Mouse (Mus musculus) left cerebral cortex, postnatal 14 days (tissue): ENCODE measurements around the gene Hfe2. TPM values are rescaled to one million over a fixed set of nuclear protein-coding genes. Genes with fewer than 3 reads are reported as not detected.
A peak's percentile ranks its signal among the peaks of the same experiment; 100 is the strongest.

Experiments used
- DNase-seq, 2 experiments: peaks; one replicate each; pipeline ENCODE4 v3.0.0; 2021 to 2022; ENCODE audit warnings: low spot score in 2 of 2, mixed read lengths in 1 of 2
- intact Hi-C: fragments of 180-260 bp; cut with DNase I; formaldehyde crosslinking; loops from one replicate; pipeline ENCODE4 v1.15.1; 2025
- total RNA-seq, 2 experiments: library from RNA; stranded (reverse); gene quantifications; 2 replicates each; pipeline ENCODE4 v1.2.3; 2021

Gene Hfe2
- total RNA-seq, 2 experiments from 2014 or later, result 0.18 to 0.42 TPM

DNA sequence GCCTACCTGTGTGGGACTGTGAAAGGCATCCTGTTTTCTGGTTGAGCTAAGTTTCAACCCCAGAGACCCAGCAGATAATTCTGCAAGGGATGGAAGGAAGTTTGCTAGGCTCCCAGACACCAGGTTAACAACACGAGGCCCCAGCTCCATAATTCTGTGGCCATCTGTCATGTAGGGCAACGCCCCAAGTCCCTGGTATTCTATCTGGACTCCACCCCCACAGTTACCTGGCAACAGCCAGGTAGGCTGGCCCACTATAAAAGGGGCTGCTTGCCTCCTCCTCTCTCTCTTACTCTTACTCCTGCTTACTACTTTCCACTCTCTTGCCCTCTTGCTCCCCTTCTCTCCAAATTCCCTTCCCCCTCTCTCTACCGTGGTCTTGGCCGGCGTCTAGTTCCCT, 4.8 kb upstream of the Hfe2 start:
- DNase-seq, result no peak
- intact Hi-C loops, result no loop called here

DNA sequence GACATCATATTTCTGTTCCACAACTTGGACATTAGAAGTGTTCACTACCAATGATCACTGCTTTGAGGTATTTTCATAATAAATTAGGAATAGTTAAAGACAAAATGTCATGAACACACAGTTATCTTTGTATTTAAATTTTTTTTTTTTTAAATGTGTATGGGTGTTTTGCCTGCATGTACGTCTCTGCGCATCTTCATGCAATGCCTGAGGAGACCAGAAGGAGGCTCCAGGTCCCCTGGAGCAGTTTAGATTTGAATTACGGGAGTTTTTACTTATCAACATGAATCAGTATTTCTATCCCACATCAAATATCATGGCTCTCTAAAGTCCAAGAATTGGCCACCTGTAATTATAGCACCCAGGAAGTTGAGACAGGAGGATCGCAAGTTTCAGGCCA, 2.8 kb upstream of the Hfe2 start:
- peak in 1 of 2 experiments; percentile 48 for DNase-seq

GRCm38 (mm10) chr3:96524028-96524810, 753 bp upstream of the Hfe2 start:
- intact Hi-C loops, result no loop called here
- no peak for DNase-seq

More for the DNA sequence above, 2.8 kb upstream of the Hfe2 start:
- intact Hi-C loops, result no loop called here

DNA sequence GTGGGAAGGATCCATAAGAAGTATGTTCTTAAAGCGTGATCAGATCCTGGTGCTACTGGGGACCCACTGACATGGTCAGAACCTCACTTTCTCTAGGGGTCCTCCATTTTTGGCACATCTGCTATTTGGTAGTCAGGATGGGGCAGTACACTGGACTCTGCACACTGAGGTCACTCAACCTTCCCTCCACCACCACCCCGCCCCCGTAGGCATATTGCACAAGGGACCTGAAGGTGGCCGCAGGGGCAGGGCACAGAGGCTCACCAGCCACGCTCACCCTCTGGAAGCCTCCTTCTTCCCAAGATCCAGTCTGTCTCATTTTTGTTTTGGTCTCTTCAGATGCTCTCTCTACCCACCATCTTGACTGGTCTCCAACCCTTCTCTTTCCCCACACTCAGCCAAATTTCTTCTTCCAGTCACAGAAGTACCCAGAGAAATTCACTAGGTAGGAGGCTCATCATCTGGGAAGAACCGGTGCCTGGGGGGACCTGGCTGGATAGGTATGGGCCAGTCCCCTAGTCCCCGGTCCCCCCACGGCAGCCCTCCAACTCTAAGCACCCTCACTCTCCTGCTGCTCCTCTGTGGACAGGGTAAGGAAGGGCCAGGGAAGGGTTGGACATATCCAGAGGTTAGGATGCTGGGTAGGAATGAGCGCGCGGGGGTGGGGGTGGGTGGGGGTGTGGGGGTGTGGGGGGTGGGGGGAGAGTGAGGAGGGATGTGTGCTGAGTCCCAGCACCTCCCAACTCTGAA, 1.2 kb downstream of the Hfe2 start:
- intact Hi-C loops, result no loop called here
- DNase-seq, result no peak

GRCm38 (mm10) chr3:96526864-96527542, 2.0 kb downstream of the Hfe2 start:
- DNase-seq, result no peak
- intact Hi-C loops, result no loop called here

- intact Hi-C loops, result no loop called here
- no peak for DNase-seq
Observed at GRCm38 (mm10) chr3:96528506-96528905, 3.5 kb downstream of the Hfe2 start.

DNA sequence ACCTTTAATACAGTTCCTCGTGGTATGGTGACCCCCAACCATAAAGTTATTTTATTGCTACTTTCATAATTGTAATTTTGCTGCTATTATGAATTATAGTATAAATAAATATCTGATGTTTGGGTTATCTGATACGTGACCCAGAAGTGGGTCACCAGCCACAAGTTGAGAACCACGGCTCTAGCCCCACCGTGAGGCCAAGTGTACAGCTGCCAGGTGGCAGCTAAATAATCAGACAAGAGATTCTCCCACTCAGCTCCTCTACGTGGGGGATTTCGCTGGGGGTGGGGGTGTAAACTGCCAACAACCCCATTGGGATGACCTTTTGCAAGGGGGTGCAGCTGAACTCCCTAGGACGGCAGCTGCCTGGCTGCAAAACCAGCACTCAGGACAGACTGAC, 7.1 kb downstream of the Hfe2 start:
- no peak for DNase-seq
- intact Hi-C loops, result no loop called here

DNA sequence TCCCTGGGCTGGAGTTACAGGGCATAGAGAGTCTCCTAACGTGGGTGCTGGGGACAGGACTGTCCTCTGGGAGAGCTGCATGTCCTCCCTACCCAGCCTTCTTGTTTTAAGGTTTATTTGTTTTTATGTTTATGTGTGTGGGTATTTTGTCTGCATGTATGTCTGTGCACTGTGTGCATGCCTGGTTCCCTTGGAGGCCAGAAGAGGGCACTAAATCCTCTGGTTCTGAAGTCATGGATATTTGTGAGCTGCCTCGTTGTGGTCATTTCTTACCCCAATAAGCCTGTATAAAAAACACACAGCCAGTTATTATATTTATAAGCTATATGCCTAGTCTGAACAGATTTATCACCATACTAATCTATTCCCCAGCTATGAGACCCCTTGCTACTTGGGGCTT, 9.3 kb downstream of the Hfe2 start:
- intact Hi-C loops, result no loop called here

GRCm38 (mm10) chr3:96539316-96539715, 14.3 kb downstream of the Hfe2 start:
- intact Hi-C loops, result no loop called here
- no peak for DNase-seq

More for the DNA sequence above, 9.3 kb downstream of the Hfe2 start:
- no peak for DNase-seq

GRCm38 (mm10) chr3:96540740-96541139, 15.8 kb downstream of the Hfe2 start:
- intact Hi-C loops, result loop anchor here (5.0 kb wide), 1 partner anchor 128 kb away; no protein-coding TSS in a partner anchor
- no peak for DNase-seq

DNA sequence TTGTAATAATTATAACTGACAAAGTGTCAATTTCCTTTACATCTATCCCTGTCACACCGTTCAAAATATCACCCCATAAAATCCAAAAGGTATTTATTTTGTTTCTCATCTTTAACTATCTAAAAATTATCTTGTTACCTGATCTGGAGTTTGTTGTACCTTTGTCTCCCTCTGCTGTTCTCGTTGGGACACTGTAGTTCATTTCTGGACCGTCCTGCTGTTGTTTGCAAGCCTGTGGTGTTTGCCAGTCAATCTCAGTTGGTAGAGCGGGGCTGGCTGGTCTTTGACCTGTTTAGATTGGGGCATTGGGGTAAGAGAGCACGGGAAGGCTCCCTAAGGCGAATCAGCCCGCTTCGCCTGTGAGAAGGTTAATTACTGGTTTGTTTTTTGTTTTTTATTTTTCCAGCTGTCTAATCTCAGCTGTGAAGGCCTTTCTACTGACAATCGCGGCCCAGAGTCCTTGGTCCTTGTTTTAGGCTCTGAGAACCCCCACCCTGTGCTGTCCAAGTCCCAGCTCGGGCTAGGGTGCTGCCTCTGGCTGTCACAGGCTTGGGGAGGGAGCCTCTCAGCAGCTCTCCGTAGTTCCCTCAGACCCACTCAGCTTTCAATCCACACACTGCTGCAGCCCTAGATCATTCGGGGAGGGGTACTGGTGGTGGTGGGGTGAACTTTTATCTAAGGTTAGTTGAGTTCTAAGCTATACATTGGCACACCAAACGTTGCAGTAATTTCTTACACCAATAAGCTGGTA, 16.5 kb downstream of the Hfe2 start:
- intact Hi-C loops, result loop anchor here (5.0 kb wide), 1 partner anchor 129 kb away; no protein-coding TSS in a partner anchor
- peak in 1 of 2 experiments; percentile 26 for DNase-seq

GRCm38 (mm10) chr3:96542554-96542953, 17.6 kb downstream of the Hfe2 start:
- intact Hi-C loops, result loop anchor here (5.0 kb wide), 1 partner anchor 130 kb away; no protein-coding TSS in a partner anchor
- no peak for DNase-seq

- peak; percentile 56 to 85 for DNase-seq
- intact Hi-C loops, result loop anchor here (5.0 kb wide), 1 partner anchor 131 kb away; no protein-coding TSS in a partner anchor
Observed at GRCm38 (mm10) chr3:96543345-96543744, 18.4 kb downstream of the Hfe2 start.

DNA sequence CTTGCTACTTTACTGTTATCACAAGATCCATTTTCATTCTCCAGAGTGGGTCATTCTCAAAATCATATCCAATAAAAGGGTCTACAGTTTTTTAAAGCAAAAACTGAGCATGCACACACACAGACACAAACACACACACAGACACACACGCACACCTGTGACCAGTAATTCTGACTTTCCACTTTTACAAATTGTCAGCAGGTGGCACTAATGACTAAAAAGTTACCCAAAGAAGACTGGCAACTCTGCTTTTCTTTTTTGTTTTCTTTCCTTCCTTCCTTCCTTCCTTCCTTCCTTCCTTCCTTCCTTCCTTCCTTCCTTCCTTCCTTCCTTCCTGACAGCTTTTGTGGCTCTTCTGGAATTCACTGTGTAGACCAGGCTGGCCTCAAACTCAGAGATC, 20.6 kb downstream of the Hfe2 start:
- DNase-seq, result no peak
- intact Hi-C loops, result loop anchor here (5.0 kb wide), 2 partner anchors 92 to 162 kb away; partner anchors contain the start of genes Gm42957, Nudt17 and Pex11b

GRCm38 (mm10) chr3:96546880-96547279, 21.9 kb downstream of the Hfe2 start:
- no peak for DNase-seq
- intact Hi-C loops, result loop anchor here (1.0 to 5.0 kb wide), 3 partner anchors 33 to 160 kb away; partner anchors contain the start of genes Gm42957, Nudt17 and Pex11b

DNA sequence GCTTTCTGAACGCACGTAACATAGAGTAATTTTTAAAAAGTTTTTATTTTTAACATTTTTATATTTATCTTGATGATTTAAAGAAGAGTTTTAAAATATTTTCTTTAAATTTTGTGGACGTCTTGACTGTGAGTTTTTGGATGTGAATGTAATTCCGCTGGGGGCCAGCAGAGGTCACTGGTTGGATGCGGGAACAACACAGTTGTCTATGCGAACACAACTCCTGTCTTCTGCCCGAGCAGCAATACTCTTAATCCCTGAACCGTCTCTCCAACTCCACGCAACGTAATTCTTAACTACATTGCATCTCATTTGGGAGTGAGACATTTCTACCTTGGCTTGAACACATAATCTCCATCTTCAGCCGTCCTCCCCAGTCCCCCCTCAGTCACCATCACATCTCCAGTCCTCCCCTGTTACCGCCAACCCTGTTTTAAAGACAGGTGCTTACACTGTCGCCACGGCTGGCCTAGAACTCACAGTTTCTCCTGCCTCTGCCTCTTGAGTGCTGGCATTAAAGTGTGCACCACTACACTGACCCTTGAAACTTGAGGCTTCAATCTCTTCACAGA, 22.5 kb downstream of the Hfe2 start:
- intact Hi-C loops, result loop anchor here (1.0 to 5.0 kb wide), 3 partner anchors 33 to 160 kb away; partner anchors contain the start of genes Gm42957, Nudt17 and Pex11b
- DNase-seq, result peak; percentile 81 to 88

DNA sequence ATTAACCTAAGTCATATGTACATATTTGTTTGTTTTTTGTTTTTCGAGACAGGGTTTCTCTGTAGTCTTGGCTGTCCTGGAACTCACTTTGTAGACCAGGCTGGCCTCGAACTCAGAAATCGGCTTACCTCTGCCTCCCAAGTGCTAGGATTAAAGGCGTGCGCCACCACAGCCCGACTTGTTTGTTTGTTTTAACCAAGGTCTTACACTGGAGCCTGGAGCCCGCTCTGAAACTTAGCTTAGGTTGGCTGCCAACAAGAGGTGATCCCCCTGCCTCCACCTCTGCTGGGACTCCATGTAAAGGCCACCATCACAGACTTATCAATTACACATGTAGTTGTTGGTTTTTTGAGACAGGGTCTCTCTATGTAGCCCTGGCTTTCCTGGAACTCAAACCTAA, 23.9 kb downstream of the Hfe2 start:
- no peak for DNase-seq
- intact Hi-C loops, result loop anchor here (5.0 kb wide), 2 partner anchors 88 to 158 kb away; partner anchors contain the start of genes Gm42957, Nudt17 and Pex11b

DNA sequence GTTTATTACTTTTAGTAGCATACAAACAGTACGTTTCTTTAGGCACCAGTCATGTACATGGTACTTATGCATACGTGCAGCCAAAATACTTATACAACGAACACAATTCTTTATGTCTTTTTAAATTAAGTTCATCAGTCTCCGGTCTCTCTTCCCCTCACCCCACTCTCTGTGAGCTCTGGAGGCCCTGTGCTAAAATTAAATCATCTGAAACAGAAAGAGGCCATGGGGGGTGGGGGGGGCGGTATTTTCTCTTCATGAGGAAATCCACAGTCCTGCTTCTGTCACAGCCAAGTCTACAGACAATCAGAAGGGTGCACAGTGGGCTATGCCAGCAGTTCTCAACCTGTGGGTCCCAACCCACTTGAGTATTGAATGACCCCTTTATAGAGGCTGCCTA, 24.4 kb downstream of the Hfe2 start:
- no peak for DNase-seq
- intact Hi-C loops, result loop anchor here (5.0 kb wide), 2 partner anchors 88 to 158 kb away; partner anchors contain the start of genes Gm42957, Nudt17 and Pex11b
